Mouse (Mus musculus) macrophage (primary cell): Measurements from ENCODE around the gene Gprin1. TPM values are rescaled to one million over a fixed set of nuclear protein-coding genes. Genes with fewer than 3 reads are reported as not detected.

Source experiments
- H3K27ac ChIP-seq: fragments of 350-480 bp; formaldehyde crosslinking; 2 replicates; pipeline ENCODE4 v1.9.0; 2021
- H3K36me3 ChIP-seq: fragments of 350-480 bp; formaldehyde crosslinking; 2 replicates; pipeline ENCODE4 v1.9.0; 2021; ENCODE audit errors: inconsistent target
- H3K4me3 ChIP-seq: fragments of 350-480 bp; formaldehyde crosslinking; 2 replicates; pipeline ENCODE4 v1.9.0; 2021; ENCODE audit errors: inconsistent target
- H3K79me2 ChIP-seq: fragments of 350-480 bp; formaldehyde crosslinking; 2 replicates; pipeline ENCODE4 v1.9.0; 2021; ENCODE audit errors: inconsistent target
- WGBS: methylation state at CpG from one replicate; pipeline ENCODE4 v1.1.7; 2026; ENCODE audit warnings: inconsistent platforms; ENCODE audit not compliant: missing documents; 5-methylcytosine and 5-hydroxymethylcytosine counted together
- polyA plus RNA-seq: library from polyadenylated mRNA; stranded (reverse); fragments of 250-400 nt; gene quantifications from 3 replicates; pipeline ENCODE4 v1.2.4, GENCODE M21; 2018; ENCODE audit warnings: inconsistent platforms

Gene Gprin1
- polyA plus RNA-seq, 1 experiment from 2014 or later: not detected

GRCm38 (mm10) chr13:54754169-54755080 lies 4.8 kb upstream of the Gprin1 start:
- no peaks in the 10 kb centered on the region for H3K36me3 ChIP-seq
- H3K27ac ChIP-seq: no peak overlapping the region
- H3K4me3 ChIP-seq: no peak overlapping the region
- no peaks in the 10 kb centered on the region for H3K79me2 ChIP-seq
- 39% methylated on average over 12 of the region's 12 CpGs for WGBS

GRCm38 (mm10) chr13:54753733-54754132 lies 4.1 kb upstream of the Gprin1 start:
- H3K79me2 ChIP-seq: no peaks in the 10 kb centered on the region
- H3K36me3 ChIP-seq: no peaks in the 10 kb centered on the region
- 69% methylated on average over 6 of the region's 6 CpGs for WGBS
- H3K27ac ChIP-seq: no peak overlapping the region
- no peak overlapping the region for H3K4me3 ChIP-seq

- 80% methylated on average over 10 of the region's 10 CpGs for WGBS
- Histone ChIP-seq H3K4me3 (no peak overlapping the region), H3K79me2 (no peaks in the 10 kb centered on the region), H3K36me3 (no peaks in the 10 kb centered on the region), H3K27ac (no peak overlapping the region)
Observed at GRCm38 (mm10) chr13:54752656-54753055, 3.0 kb upstream of the Gprin1 start.

GRCm38 (mm10) chr13:54750699-54751098 lies 1.0 kb upstream of the Gprin1 start:
- no peaks in the 10 kb centered on the region for H3K36me3 ChIP-seq
- WGBS: 14% methylated on average over 8 of the region's 8 CpGs
- H3K27ac ChIP-seq: no peak overlapping the region
- H3K79me2 ChIP-seq: no peaks in the 10 kb centered on the region
- H3K4me3 ChIP-seq: no peak overlapping the region

- Histone ChIP-seq H3K79me2 (no peaks in the 10 kb centered on the region), H3K27ac (no peak overlapping the region), H3K36me3 (no peaks in the 10 kb centered on the region), H3K4me3 (no peak overlapping the region)
- WGBS: 5% methylated on average over 72 of the region's 100 CpGs
Observed at GRCm38 (mm10) chr13:54749061-54749863, 412 bp downstream of the Gprin1 start.

GRCm38 (mm10) chr13:54748721-54749060 lies 983 bp downstream of the Gprin1 start:
- no peaks in the 10 kb centered on the region for H3K79me2 ChIP-seq
- H3K36me3 ChIP-seq: no peaks in the 10 kb centered on the region
- WGBS: 76% methylated on average over 6 of the region's 10 CpGs
- no peak overlapping the region for H3K27ac ChIP-seq
- H3K4me3 ChIP-seq: no peak overlapping the region

- Histone ChIP-seq H3K27ac (no peak overlapping the region), H3K36me3 (no peaks in the 10 kb centered on the region), H3K79me2 (no peaks in the 10 kb centered on the region), H3K4me3 (no peak overlapping the region)
- WGBS: 86% methylated on average over 8 of the region's 8 CpGs
Observed at GRCm38 (mm10) chr13:54748190-54748589, 1.5 kb downstream of the Gprin1 start.

GRCm38 (mm10) chr13:54746896-54747295 lies 2.8 kb downstream of the Gprin1 start:
- H3K79me2 ChIP-seq: no peaks in the 10 kb centered on the region
- no peaks in the 10 kb centered on the region for H3K36me3 ChIP-seq
- H3K27ac ChIP-seq: no peak overlapping the region
- H3K4me3 ChIP-seq: no peak overlapping the region
- WGBS: 44% methylated on average over 10 of the region's 10 CpGs

- H3K4me3 ChIP-seq: no peak overlapping the region
- WGBS: 36% methylated on average over 6 of the region's 6 CpGs
Observed at GRCm38 (mm10) chr13:54746110-54746509, 3.6 kb downstream of the Gprin1 start.

GRCm38 (mm10) chr13:54738213-54738601 lies 11.5 kb downstream of the Gprin1 start:
- Histone ChIP-seq H3K27ac (no peak overlapping the region), H3K36me3 (no peaks in the 10 kb centered on the region), H3K4me3 (no peak overlapping the region), H3K79me2 (no peaks in the 10 kb centered on the region)
- WGBS: 7% methylated on average over 24 of the region's 34 CpGs

More at GRCm38 (mm10) chr13:54746110-54746509, 3.6 kb downstream of the Gprin1 start:
- no peaks in the 10 kb centered on the region for H3K79me2 ChIP-seq
- no peak overlapping the region for H3K27ac ChIP-seq
- no peaks in the 10 kb centered on the region for H3K36me3 ChIP-seq

- 5% methylated on average over 67 of the region's 87 CpGs for WGBS
- H3K4me3 ChIP-seq: no peak overlapping the region
- H3K79me2 ChIP-seq: no peaks in the 10 kb centered on the region
Observed at GRCm38 (mm10) chr13:54737488-54738212, 12.0 kb downstream of the Gprin1 start.

GRCm38 (mm10) chr13:54736931-54737330 lies 12.7 kb downstream of the Gprin1 start:
- WGBS: 28% methylated on average over 3 of the region's 3 CpGs
- Histone ChIP-seq H3K36me3 (no peaks in the 10 kb centered on the region), H3K27ac (no peak overlapping the region), H3K4me3 (no peak overlapping the region), H3K79me2 (no peaks in the 10 kb centered on the region)

More at GRCm38 (mm10) chr13:54737488-54738212, 12.0 kb downstream of the Gprin1 start:
- no peak overlapping the region for H3K27ac ChIP-seq
- no peaks in the 10 kb centered on the region for H3K36me3 ChIP-seq

- Histone ChIP-seq H3K4me3 (no peak overlapping the region), H3K27ac (no peak overlapping the region), H3K79me2 (no peaks in the 10 kb centered on the region), H3K36me3 (no peaks in the 10 kb centered on the region)
- 80% methylated on average over 11 of the region's 11 CpGs for WGBS
Observed at GRCm38 (mm10) chr13:54726131-54726530, 23.5 kb downstream of the Gprin1 start.

- Histone ChIP-seq H3K4me3 (no peak overlapping the region), H3K36me3 (no peaks in the 10 kb centered on the region), H3K27ac (no peak overlapping the region), H3K79me2 (no peaks in the 10 kb centered on the region)
- 94% methylated on average over 3 of the region's 3 CpGs for WGBS
Observed at GRCm38 (mm10) chr13:54723143-54723542, 26.5 kb downstream of the Gprin1 start.
